Mouse (Mus musculus) frontal cortex, postnatal 10 days (tissue): ENCODE results near the gene Acot11.
"Not testable (repeated sequence)": the region's sequence is repeated elsewhere in the genome, so short reads cannot be mapped to it uniquely, and the experiment has no call there.

Experiments used
- DNase-seq, 2 experiments: peaks; one replicate each; pipeline ENCODE4 v3.0.0; 2022; ENCODE audit warnings: low spot score in 2 of 2, mixed read lengths in 1 of 2

Acot11 gene

DNA sequence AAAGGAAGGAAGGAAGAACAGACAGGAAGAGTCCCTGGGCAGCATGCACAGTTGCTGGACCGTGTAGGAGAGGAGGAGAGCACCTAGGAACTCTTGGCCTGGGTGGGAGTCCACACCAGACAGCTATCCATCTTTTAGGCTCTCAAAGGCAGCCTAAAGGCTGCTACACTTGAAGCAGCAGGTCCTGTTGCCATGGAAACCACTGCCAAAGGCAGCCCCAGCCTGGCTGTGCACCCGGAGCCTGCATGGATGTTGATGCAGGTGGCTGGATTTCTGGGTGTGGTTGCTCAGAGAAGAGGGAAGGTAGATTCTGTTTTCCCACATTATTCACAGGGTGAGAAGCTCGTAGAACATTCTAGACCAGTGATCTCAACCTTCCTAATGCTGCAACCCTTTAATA lies 27.8 kb downstream of the Acot11 start:
- peak; percentile 63 to 66 for DNase-seq

GRCm38 (mm10) chr4:106775767-106776166 lies 29.0 kb downstream of the Acot11 start:
- not testable (repeated sequence) for DNase-seq

GRCm38 (mm10) chr4:106772558-106772957 lies 32.2 kb downstream of the Acot11 start:
- no peak for DNase-seq

GRCm38 (mm10) chr4:106769306-106769705 lies 35.5 kb downstream of the Acot11 start:
- no peak for DNase-seq

DNA sequence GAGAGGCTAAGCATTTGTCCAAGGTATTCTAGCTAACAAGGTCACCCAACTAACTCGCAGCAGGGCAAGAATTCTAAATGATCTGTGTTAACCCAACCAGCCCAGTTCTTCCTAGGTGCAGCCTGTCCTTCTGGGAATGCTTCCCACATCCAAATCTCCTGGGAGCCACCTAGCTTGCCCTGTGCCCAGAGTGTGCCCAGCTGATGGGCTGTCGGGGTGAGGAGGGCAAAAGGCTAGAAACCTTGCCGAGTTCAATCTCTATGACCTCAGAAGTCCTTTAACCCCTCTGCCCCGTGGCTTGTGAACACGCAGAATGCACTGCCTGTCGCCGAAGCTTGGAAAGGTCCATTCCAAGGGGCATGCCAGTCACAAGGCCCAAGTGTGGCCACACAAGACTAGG lies 40.6 kb downstream of the Acot11 start:
- DNase-seq = no peak

DNA sequence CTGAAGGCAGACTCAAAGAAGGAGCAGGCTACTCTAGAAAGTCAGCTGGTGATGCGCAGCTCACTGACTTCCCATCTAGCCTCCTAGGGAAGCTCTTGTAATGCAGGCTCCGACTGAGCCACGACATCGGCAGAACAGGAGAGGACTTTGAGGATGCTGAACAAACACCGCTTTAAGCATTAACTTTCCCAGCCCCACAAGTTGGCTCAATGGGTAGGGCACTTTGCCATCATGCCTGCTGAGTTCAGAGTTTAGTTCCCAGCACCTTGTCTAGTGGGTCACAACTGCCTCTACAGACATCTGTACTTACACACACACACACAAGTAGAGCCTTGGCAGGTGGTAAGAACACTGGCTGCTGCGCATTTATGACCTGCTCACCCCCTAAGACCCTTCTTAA lies 53.1 kb downstream of the Acot11 start:
- no peak for DNase-seq

GRCm38 (mm10) chr4:106749699-106750098 lies 55.1 kb downstream of the Acot11 start:
- peak; percentile 81 to 82 for DNase-seq

- no peak for DNase-seq
Observed at GRCm38 (mm10) chr4:106747001-106747580, 57.7 kb downstream of the Acot11 start.

- DNase-seq = no peak
Observed at GRCm38 (mm10) chr4:106745862-106746261, 58.9 kb downstream of the Acot11 start.

- DNase-seq = no peak
Observed at GRCm38 (mm10) chr4:106737904-106738303, 66.9 kb downstream of the Acot11 start.

GRCm38 (mm10) chr4:106736884-106737283 lies 67.9 kb downstream of the Acot11 start:
- not testable (repeated sequence) for DNase-seq

DNA sequence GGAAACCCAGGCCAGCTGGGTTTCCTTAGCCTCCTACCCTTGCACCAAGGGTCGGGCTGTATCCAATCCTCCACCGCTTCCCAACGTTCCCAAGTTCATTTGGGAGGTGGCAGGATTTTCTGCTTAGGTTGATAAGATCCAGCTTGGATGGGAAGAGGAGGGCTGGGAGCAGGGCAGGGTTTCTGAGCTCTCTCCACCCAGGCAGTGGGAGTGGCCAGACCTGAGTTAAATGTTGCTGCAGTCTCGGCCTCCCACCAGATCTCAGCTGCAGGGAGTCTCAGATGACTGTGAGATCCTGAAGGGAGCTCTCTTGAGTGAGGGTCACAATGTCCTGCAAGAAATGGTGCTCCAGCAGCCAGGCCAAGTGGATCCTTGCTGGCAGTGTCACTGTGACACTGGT lies 71.2 kb downstream of the Acot11 start, which contains the start of gene Fam151a:
TSS of gene Fam151a (plus strand) at position 254 of the 400 bp plus-strand sequence.
- DNase-seq = no peak

DNA sequence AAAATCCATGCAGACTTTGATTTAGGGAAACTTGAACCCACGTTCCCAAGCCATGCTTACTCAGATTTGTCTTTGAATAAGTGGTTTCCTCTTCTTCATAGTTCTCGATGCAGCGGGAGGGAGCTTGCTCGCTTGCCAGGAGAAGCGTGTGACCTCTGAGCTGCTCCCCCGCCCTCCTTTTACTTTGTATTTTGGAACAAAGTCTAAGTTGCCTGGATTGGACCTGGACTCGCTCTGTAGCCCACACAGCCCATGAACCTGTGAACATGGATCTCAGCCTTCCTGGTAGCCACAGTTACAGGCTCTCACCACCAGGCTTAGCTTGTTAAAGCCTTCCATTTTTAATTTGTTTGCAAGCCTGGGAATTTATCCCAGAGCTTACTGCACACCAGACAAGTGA lies 74.0 kb downstream of the Acot11 start, which contains the start of gene Mroh7:
TSS of gene Mroh7 (minus strand) at position 112 of the 400 bp plus-strand sequence.
- no peak for DNase-seq

DNA sequence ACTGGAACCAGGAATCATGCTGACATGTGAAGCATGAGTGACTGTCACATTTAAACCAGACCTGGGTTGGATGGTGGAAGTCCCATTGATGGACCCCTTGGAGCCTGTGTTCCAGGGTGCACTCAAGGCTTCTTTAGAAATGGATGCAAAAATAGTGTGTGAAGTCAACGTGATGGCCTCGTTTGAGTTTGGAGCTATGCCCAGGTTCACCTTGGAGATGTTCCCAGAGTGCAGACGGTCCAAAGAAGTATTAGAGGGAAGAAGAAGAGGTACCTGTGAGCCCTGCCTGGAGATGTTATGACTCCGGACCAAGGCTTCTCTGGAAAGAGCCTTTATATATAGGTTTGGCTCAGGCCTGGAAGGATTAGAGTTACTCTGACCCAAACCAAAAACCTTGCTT lies 84.2 kb downstream of the Acot11 start:
- no peak for DNase-seq

GRCm38 (mm10) chr4:106713622-106714021 lies 91.2 kb downstream of the Acot11 start:
- DNase-seq = no peak

DNA sequence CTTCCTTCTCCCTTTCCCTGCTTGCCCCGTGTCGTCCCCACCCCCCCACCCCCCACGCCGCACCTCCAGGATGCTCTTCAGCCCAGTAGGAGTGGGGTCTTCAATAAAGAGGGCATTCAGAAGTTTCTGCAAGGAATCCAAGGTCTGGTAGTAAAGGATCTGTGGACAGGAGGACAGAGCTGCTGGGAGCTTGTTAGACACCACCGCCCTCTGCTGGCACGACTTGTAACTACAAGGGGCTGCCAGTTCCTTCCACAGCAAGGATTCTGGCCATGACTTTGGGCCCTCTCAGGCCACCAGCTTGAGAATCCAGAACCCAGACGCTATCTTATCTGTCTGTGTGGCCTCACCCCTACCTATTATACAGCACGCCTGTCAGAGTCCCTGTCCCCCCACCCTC lies 96.4 kb downstream of the Acot11 start:
- DNase-seq = peak in 1 of 2 experiments; percentile 79

DNA sequence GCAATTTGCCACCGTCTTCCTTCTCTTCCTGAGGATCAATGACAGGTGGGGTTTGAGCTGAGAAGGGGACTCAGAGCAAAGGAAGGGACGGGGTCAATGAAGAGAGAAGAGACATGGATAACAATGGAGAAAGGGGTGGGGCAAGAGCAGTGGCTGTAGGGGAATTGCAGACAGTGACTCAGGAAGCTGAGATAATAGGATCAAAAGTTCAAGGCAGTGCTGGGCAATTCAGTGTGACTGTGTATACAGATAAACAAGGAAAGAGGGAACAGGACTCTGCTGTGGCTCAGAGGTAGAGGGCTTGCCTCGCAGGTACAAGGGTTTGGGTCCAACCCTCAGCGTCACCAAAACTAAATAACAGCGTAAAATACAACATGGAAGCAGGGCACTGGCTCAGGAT lies 96.8 kb downstream of the Acot11 start:
- DNase-seq = no peak

GRCm38 (mm10) chr4:106705096-106705665 lies 99.6 kb downstream of the Acot11 start:
- DNase-seq = no peak

DNA sequence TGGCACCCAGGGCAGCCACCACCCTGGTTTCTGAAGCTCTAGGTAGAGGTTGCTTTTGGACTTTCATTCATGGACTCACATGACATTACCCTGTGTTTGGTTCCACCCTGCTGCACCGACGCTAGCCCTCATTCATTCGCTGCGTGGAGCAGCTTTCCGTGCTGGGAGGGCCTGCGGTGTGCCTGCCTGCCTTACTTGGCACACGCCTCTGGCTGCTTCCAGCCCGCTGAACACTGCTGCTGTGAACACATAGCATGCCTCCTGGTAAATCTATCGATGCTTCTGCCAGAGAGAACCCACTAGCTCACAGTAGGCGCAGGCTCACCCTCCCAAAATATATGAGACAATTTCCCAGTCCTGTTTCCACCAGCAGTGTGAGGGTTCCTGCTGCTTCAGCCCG lies 100.4 kb downstream of the Acot11 start:
- peak; percentile 44 to 59 for DNase-seq

DNA sequence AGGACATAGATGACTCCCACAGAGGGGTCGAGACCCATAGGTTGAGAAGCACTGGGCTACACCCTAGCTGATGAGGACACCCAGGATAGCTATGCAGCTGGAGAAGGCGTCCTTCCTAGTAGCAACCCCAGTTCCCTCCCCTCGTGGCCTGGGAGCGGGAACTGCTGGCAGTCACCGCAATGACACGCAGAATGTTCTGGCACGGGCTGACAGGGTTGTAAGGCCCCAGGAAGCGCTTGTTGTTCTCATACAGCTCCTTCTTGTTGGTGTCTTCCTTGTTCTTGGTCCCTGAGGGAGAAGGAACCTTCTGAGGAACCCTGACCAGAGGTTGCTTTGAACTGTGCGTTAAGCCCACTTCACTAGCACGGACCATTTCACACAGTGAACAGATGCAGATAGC lies 100.8 kb downstream of the Acot11 start:
- DNase-seq = no peak

GRCm38 (mm10) chr4:106700798-106701197 lies 104.0 kb downstream of the Acot11 start:
- DNase-seq = no peak

GRCm38 (mm10) chr4:106699989-106700388 lies 104.8 kb downstream of the Acot11 start:
- no peak for DNase-seq
